Mouse (Mus musculus): Measurements from ENCODE around the gene Mki67. TPM values are rescaled to one million over a fixed set of nuclear protein-coding genes. Genes with fewer than 3 reads are reported as not detected.

Mki67 gene
- polyA plus RNA-seq, 1 experiment from 2014 or later = 18.8 TPM

- Histone ChIP-seq H3K4me1 (replicated peaks) (no peaks in the 10 kb centered on the region), H3K9me3 (no peaks in the 10 kb centered on the region), H3K27ac (no peak overlapping the region), H3K4me3 (replicated peaks) (no peak overlapping the region), H3K9ac (replicated peaks) (no peak overlapping the region), H3K36me3 (no peaks in the 10 kb centered on the region), H3K4me2 (replicated peaks) (no peak overlapping the region), H3K27me3 (no peaks in the 10 kb centered on the region)
- ATAC-seq = no peak
Observed at GRCm38 (mm10) chr7:135660314-135660713, 55.8 kb downstream of the Mki67 start.

GRCm38 (mm10) chr7:135659314-135659935 lies 56.7 kb downstream of the Mki67 start:
- no peaks in the 10 kb centered on the region for H3K9me3 ChIP-seq
- H3K4me1 ChIP-seq (replicated peaks) = no peaks in the 10 kb centered on the region
- H3K4me2 ChIP-seq (replicated peaks) = no peak overlapping the region
- WGBS = 94% methylated on average over 5 of the region's 5 CpGs
- H3K4me3 ChIP-seq (replicated peaks) = no peak overlapping the region
- no peak overlapping the region for H3K9ac ChIP-seq (replicated peaks)
- no peaks in the 10 kb centered on the region for H3K27me3 ChIP-seq
- H3K27ac ChIP-seq = no peak overlapping the region
- no peaks in the 10 kb centered on the region for H3K36me3 ChIP-seq
- no peak for ATAC-seq

GRCm38 (mm10) chr7:135658150-135658549 lies 58.0 kb downstream of the Mki67 start:
- no peak for ATAC-seq
- Histone ChIP-seq H3K4me1 (replicated peaks) (no peaks in the 10 kb centered on the region), H3K27ac (no peak overlapping the region), H3K4me2 (replicated peaks) (no peak overlapping the region), H3K9ac (replicated peaks) (no peak overlapping the region), H3K36me3 (no peaks in the 10 kb centered on the region), H3K4me3 (replicated peaks) (no peak overlapping the region), H3K9me3 (no peaks in the 10 kb centered on the region), H3K27me3 (no peaks in the 10 kb centered on the region)
- 92% methylated on average over 7 of the region's 7 CpGs for whole genome bisulfite sequencing

GRCm38 (mm10) chr7:135655113-135655512 lies 61.0 kb downstream of the Mki67 start:
- Histone ChIP-seq H3K27ac (no peak overlapping the region), H3K4me1 (replicated peaks) (no peaks in the 10 kb centered on the region), H3K9me3 (no peaks in the 10 kb centered on the region), H3K36me3 (no peaks in the 10 kb centered on the region), H3K4me3 (replicated peaks) (no peak overlapping the region), H3K9ac (replicated peaks) (no peak overlapping the region), H3K4me2 (replicated peaks) (no peak overlapping the region), H3K27me3 (no peaks in the 10 kb centered on the region)
- 84% methylated on average over 4 of the region's 4 CpGs for WGBS
- ATAC-seq = no peak

- Histone ChIP-seq H3K36me3 (no peaks in the 10 kb centered on the region), H3K4me2 (replicated peaks) (no peak overlapping the region), H3K9ac (replicated peaks) (no peak overlapping the region), H3K4me3 (replicated peaks) (no peak overlapping the region), H3K4me1 (replicated peaks) (no peaks in the 10 kb centered on the region), H3K27me3 (no peaks in the 10 kb centered on the region), H3K9me3 (no peaks in the 10 kb centered on the region), H3K27ac (no peak overlapping the region)
- no peak for ATAC-seq
- 92% methylated on average over 6 of the region's 6 CpGs for WGBS
Observed at GRCm38 (mm10) chr7:135654288-135654687, 61.9 kb downstream of the Mki67 start.

GRCm38 (mm10) chr7:135653601-135654000 lies 62.6 kb downstream of the Mki67 start:
- H3K36me3 ChIP-seq = no peaks in the 10 kb centered on the region
- no peak overlapping the region for H3K9ac ChIP-seq (replicated peaks)
- no peak overlapping the region for H3K4me2 ChIP-seq (replicated peaks)
- no peaks in the 10 kb centered on the region for H3K27me3 ChIP-seq
- H3K27ac ChIP-seq = no peak overlapping the region
- WGBS = 89% methylated on average over 7 of the region's 7 CpGs
- ATAC-seq = no peak
- no peaks in the 10 kb centered on the region for H3K9me3 ChIP-seq
- H3K4me3 ChIP-seq (replicated peaks) = no peak overlapping the region
- no peaks in the 10 kb centered on the region for H3K4me1 ChIP-seq (replicated peaks)

- Histone ChIP-seq H3K4me3 (replicated peaks) (no peak overlapping the region), H3K9me3 (no peaks in the 10 kb centered on the region), H3K9ac (replicated peaks) (no peak overlapping the region), H3K4me1 (replicated peaks) (no peaks in the 10 kb centered on the region), H3K4me2 (replicated peaks) (no peak overlapping the region), H3K36me3 (no peaks in the 10 kb centered on the region), H3K27me3 (no peaks in the 10 kb centered on the region), H3K27ac (no peak overlapping the region)
- no peak for ATAC-seq
- 69% methylated on average over 11 of the region's 11 CpGs for WGBS
Observed at GRCm38 (mm10) chr7:135652781-135653180, 63.4 kb downstream of the Mki67 start.

GRCm38 (mm10) chr7:135651831-135652511 lies 64.2 kb downstream of the Mki67 start:
- Histone ChIP-seq H3K4me1 (replicated peaks) (no peaks in the 10 kb centered on the region), H3K4me3 (replicated peaks) (no peak overlapping the region), H3K9ac (replicated peaks) (no peak overlapping the region), H3K27me3 (no peaks in the 10 kb centered on the region), H3K9me3 (no peaks in the 10 kb centered on the region), H3K36me3 (no peaks in the 10 kb centered on the region), H3K27ac (no peak overlapping the region), H3K4me2 (replicated peaks) (no peak overlapping the region)
- 72% methylated on average over 18 of the region's 18 CpGs for WGBS
- no peak for ATAC-seq

GRCm38 (mm10) chr7:135650061-135650460 lies 66.1 kb downstream of the Mki67 start:
- 89% methylated on average over 5 of the region's 5 CpGs for WGBS

GRCm38 (mm10) chr7:135649306-135649705 lies 66.9 kb downstream of the Mki67 start:
- WGBS = 92% methylated on average over 1 of the region's 1 CpGs
- Histone ChIP-seq H3K9me3 (no peaks in the 10 kb centered on the region), H3K36me3 (no peaks in the 10 kb centered on the region), H3K9ac (replicated peaks) (no peak overlapping the region), H3K4me3 (replicated peaks) (no peak overlapping the region), H3K27ac (no peak overlapping the region), H3K27me3 (no peaks in the 10 kb centered on the region), H3K4me1 (replicated peaks) (no peaks in the 10 kb centered on the region), H3K4me2 (replicated peaks) (no peak overlapping the region)
- no peak for ATAC-seq

More at GRCm38 (mm10) chr7:135650061-135650460, 66.1 kb downstream of the Mki67 start:
- no peaks in the 10 kb centered on the region for H3K27me3 ChIP-seq
- H3K36me3 ChIP-seq = no peaks in the 10 kb centered on the region
- no peaks in the 10 kb centered on the region for H3K9me3 ChIP-seq
- no peak for ATAC-seq
- H3K4me3 ChIP-seq (replicated peaks) = no peak overlapping the region
- no peak overlapping the region for H3K9ac ChIP-seq (replicated peaks)
- no peak overlapping the region for H3K4me2 ChIP-seq (replicated peaks)
- H3K27ac ChIP-seq = no peak overlapping the region
- no peaks in the 10 kb centered on the region for H3K4me1 ChIP-seq (replicated peaks)

- Histone ChIP-seq H3K4me2 (replicated peaks) (no peak overlapping the region), H3K27me3 (no peaks in the 10 kb centered on the region), H3K9me3 (no peaks in the 10 kb centered on the region), H3K9ac (replicated peaks) (no peak overlapping the region), H3K4me1 (replicated peaks) (no peaks in the 10 kb centered on the region), H3K36me3 (no peaks in the 10 kb centered on the region), H3K27ac (no peak overlapping the region), H3K4me3 (replicated peaks) (no peak overlapping the region)
- no peak for ATAC-seq
- WGBS = 94% methylated on average over 8 of the region's 8 CpGs
Observed at GRCm38 (mm10) chr7:135648821-135649220, 67.3 kb downstream of the Mki67 start.

- no peak overlapping the region for H3K27ac ChIP-seq
- no peak for ATAC-seq
- 87% methylated on average over 6 of the region's 6 CpGs for WGBS
- H3K36me3 ChIP-seq = no peaks in the 10 kb centered on the region
- H3K4me3 ChIP-seq (replicated peaks) = no peak overlapping the region
- no peaks in the 10 kb centered on the region for H3K27me3 ChIP-seq
- H3K4me2 ChIP-seq (replicated peaks) = no peak overlapping the region
- H3K9me3 ChIP-seq = no peaks in the 10 kb centered on the region
- H3K9ac ChIP-seq (replicated peaks) = no peak overlapping the region
- H3K4me1 ChIP-seq (replicated peaks) = 0 out of 2 replicates have a peak, but pooled peaks cover 5% of the 10 kb centered on the region
Observed at GRCm38 (mm10) chr7:135646976-135647375, 69.2 kb downstream of the Mki67 start.

GRCm38 (mm10) chr7:135644452-135644851 lies 71.7 kb downstream of the Mki67 start:
- no peak overlapping the region for H3K9ac ChIP-seq (replicated peaks)
- H3K4me1 ChIP-seq (replicated peaks) = 0 out of 2 replicates have a peak, but pooled peaks cover 13% of the 10 kb centered on the region
- 89% methylated on average over 1 of the region's 1 CpGs for WGBS
- no peak overlapping the region for H3K27ac ChIP-seq
- no peaks in the 10 kb centered on the region for H3K36me3 ChIP-seq
- no peaks in the 10 kb centered on the region for H3K9me3 ChIP-seq
- H3K4me2 ChIP-seq (replicated peaks) = no peak overlapping the region
- no peak overlapping the region for H3K4me3 ChIP-seq (replicated peaks)
- no peaks in the 10 kb centered on the region for H3K27me3 ChIP-seq
- no peak for ATAC-seq

All from midbrain, embryonic 13.5 days (tissue).